Mouse (Mus musculus): Measurements from ENCODE around the gene Crebl2.

GRCm38 (mm10) chr6:134898095-134898965, 68.4 kb downstream of the Crebl2 start, which contains the start of gene Gpr19:
- TF ChIP-seq POLR2A (IDR thresholded peaks at IDR 0.05; ENCODE audit: insufficient read depth, low read length): peak; percentile 74
- TF ChIP-seq CTCF (IDR thresholded peaks at IDR 0.05; ENCODE audit: low read depth, low read length): no peak
